Mouse (Mus musculus) left cerebral cortex, postnatal 10 days (tissue): ENCODE results near the gene Ski. TPM values are rescaled to one million over a fixed set of nuclear protein-coding genes. Genes with fewer than 3 reads are reported as not detected.
A peak's percentile ranks its signal among the peaks of the same experiment; 100 is the strongest.

ENCODE experiments used
- DNase-seq, 2 experiments: peaks; one replicate each; pipeline ENCODE4 v3.0.0; 2021 to 2022; ENCODE audit warnings: low spot score in 2 of 2, mixed read lengths in 1 of 2; ENCODE audit errors: extremely low spot score in 1 of 2
- intact Hi-C: fragments of 180-260 bp; cut with DNase I; formaldehyde crosslinking; loops from one replicate; pipeline ENCODE4 v1.15.1; 2025
- total RNA-seq, 2 experiments: library from RNA; stranded (reverse); gene quantifications; 2 replicates each; pipeline ENCODE4 v1.2.3; 2021

Gene Ski
- total RNA-seq, 2 experiments from 2014 or later: 108 to 111 TPM

GRCm38 (mm10) chr4:155164550-155164949 lies 57.8 kb downstream of the Ski start:
- peak in 1 of 2 experiments; percentile 86 for DNase-seq
- intact Hi-C loops: no loop called here

GRCm38 (mm10) chr4:155163685-155164084 lies 58.7 kb downstream of the Ski start:
- intact Hi-C loops: no loop called here
- DNase-seq: no peak

GRCm38 (mm10) chr4:155163320-155163651 lies 59.1 kb downstream of the Ski start:
- intact Hi-C loops: no loop called here
- DNase-seq: no peak

GRCm38 (mm10) chr4:155162433-155163319 lies 59.7 kb downstream of the Ski start:
- intact Hi-C loops: no loop called here
- DNase-seq: no peak

GRCm38 (mm10) chr4:155158543-155158917 lies 63.9 kb downstream of the Ski start:
- DNase-seq: no peak
- intact Hi-C loops: no loop called here

GRCm38 (mm10) chr4:155157871-155158542 lies 64.4 kb downstream of the Ski start:
- intact Hi-C loops: no loop called here
- DNase-seq: no peak

- intact Hi-C loops: no loop called here
Measured at GRCm38 (mm10) chr4:155156734-155157133, 65.7 kb downstream of the Ski start.

GRCm38 (mm10) chr4:155154986-155155385 lies 67.4 kb downstream of the Ski start:
- intact Hi-C loops: loop anchor here (5.0 kb wide), 1 partner anchor 62 kb away; no protein-coding TSS in a partner anchor
- peak in 1 of 2 experiments; percentile 69 for DNase-seq

More at GRCm38 (mm10) chr4:155156734-155157133, 65.7 kb downstream of the Ski start:
- no peak for DNase-seq

GRCm38 (mm10) chr4:155153389-155154072 lies 68.9 kb downstream of the Ski start:
- intact Hi-C loops: loop anchor here (5.0 kb wide), 1 partner anchor 64 kb away; no protein-coding TSS in a partner anchor
- DNase-seq: no peak

- DNase-seq: no peak
- intact Hi-C loops: loop anchor here (5.0 kb wide), 1 partner anchor 65 kb away; no protein-coding TSS in a partner anchor
Measured at GRCm38 (mm10) chr4:155152476-155152875, 69.9 kb downstream of the Ski start.

- DNase-seq: no peak
- intact Hi-C loops: loop anchor here (5.0 kb wide), 1 partner anchor 65 kb away; no protein-coding TSS in a partner anchor
Measured at GRCm38 (mm10) chr4:155151845-155152244, 70.5 kb downstream of the Ski start.

GRCm38 (mm10) chr4:155151221-155151788 lies 71.1 kb downstream of the Ski start:
- DNase-seq: no peak
- intact Hi-C loops: loop anchor here (5.0 kb wide), 1 partner anchor 66 kb away; no protein-coding TSS in a partner anchor

GRCm38 (mm10) chr4:155150276-155151113 lies 71.9 kb downstream of the Ski start:
- intact Hi-C loops: loop anchor here (5.0 kb wide), 1 partner anchor 67 kb away; no protein-coding TSS in a partner anchor
- peak in 1 of 2 experiments; percentile 95 for DNase-seq

GRCm38 (mm10) chr4:155149941-155150275 lies 72.5 kb downstream of the Ski start:
- no peak for DNase-seq
- intact Hi-C loops: loop anchor here (5.0 kb wide), 1 partner anchor 67 kb away; no protein-coding TSS in a partner anchor

GRCm38 (mm10) chr4:155148910-155149698 lies 73.3 kb downstream of the Ski start:
- DNase-seq: peak in 1 of 2 experiments; percentile 63
- intact Hi-C loops: no loop called here

- no peak for DNase-seq
- intact Hi-C loops: no loop called here
Measured at GRCm38 (mm10) chr4:155148453-155148852, 73.9 kb downstream of the Ski start.

GRCm38 (mm10) chr4:155146107-155146823 lies 76.1 kb downstream of the Ski start:
- DNase-seq: no peak
- intact Hi-C loops: no loop called here
